Mouse (Mus musculus) ES-Bruce4 (cell line): ENCODE measurements around the gene Morn4.

Experiments used
- CTCF ChIP-seq: IDR thresholded peaks from one replicate; pipeline ENCODE4 v1.8.1; 2011; ENCODE audit warnings: low read depth, low read length
- EP300 ChIP-seq: IDR thresholded peaks from 2 replicates; pipeline ENCODE4 v1.6.1; 2011; ENCODE audit warnings: low read depth, low read length; ENCODE audit not compliant: insufficient read depth
- POLR2A ChIP-seq: IDR thresholded peaks from one replicate; pipeline ENCODE4 v1.8.1; 2011; ENCODE audit warnings: low read length; ENCODE audit not compliant: insufficient read depth

DNA sequence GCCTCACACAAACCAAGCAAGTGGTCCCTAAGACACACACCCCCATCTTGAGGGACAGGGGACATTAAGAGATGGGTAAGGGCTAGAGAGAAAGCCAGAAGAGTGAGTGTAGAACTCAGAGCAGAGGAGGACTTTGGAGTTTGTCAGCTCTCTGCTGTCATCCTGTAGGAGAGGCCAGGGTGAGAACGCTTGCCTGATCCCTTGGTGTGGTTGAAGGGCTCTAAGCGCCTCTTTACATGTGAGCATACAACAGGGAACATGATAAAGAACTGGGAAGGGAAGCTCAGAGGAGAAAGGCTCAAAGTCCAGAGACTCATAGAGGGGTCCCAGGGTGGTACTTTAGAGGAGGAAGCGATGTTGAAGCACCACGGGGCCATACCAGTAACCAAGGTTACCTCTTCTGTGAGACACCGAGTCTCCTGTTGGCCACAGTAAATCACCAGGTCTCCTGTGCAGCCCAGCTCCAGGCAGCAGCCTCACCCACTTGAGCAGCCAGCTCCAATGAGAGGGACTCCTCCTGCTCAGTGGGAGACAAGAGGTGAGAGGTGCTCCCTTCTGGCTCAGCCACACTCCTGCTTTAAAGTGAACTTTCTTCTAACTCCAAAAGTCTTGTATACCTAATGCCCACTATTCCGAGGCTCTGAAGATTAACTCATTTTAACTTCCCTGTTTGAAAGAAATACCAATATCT, 29.3 kb downstream of the Morn4 start:
- TF ChIP-seq CTCF (no peak), EP300 (no peak), POLR2A (no peak)
